Comparison of ENCODE assay signal across 9 mouse cellular contexts in genomic region chr3:22115221-22115620, GRCm38 (mm10). TPM values are rescaled to one million over a fixed set of nuclear protein-coding genes. Genes with fewer than 3 reads are reported as not detected.
A peak's percentile ranks its signal among the peaks of the same experiment; 100 is the strongest.
DNase-seq lines count a peak whose midpoint lies in the region; ATAC-seq and TF ChIP-seq lines count a peak whose summit lies in the region.
"Had no signal": no experiment of that assay in that cellular context is flagged by ENCODE, and none has a peak within 500 bp of the region (broad histone marks: within the 10 kb centered on the region; RNA-seq: fewer than 3 reads in every experiment).

No protein-coding gene starts in this region.

- no peak for TF ChIP-seq CTCF in liver, embryonic 14.5 days (IDR thresholded peaks at IDR 0.05; ENCODE audit: low read depth)

- H3K9ac ChIP-seq in embryonic facial prominence, embryonic 14.5 days (ENCODE audit: low read depth, low read length): no peak overlapping the region
- no peak overlapping the region for H3K9ac ChIP-seq in midbrain, embryonic 11.5 days (ENCODE audit: low read length)
- no peak overlapping the region for H3K9ac ChIP-seq in liver, embryonic 14.5 days (replicated peaks)

- ATAC-seq in embryonic facial prominence, embryonic 14.5 days (ENCODE audit: low read depth): peak; percentile 67; the same call in 1 of the 2 replicates
- peak; percentile 52; the same call in 1 of the 2 replicates for ATAC-seq in midbrain, embryonic 11.5 days (ENCODE audit: low FRiP score)
- ATAC-seq in liver, embryonic 14.5 days (ENCODE audit: insufficient read depth): peak; percentile 59

- no peak overlapping the region for H3K4me3 ChIP-seq in embryonic facial prominence, embryonic 14.5 days (ENCODE audit: low read depth, low read length)
- no peak overlapping the region for H3K4me3 ChIP-seq in embryonic facial prominence, embryonic 10.5 days
- H3K4me3 ChIP-seq in midbrain, embryonic 11.5 days (ENCODE audit: low read depth, low read length): no peak overlapping the region
- no peak overlapping the region for H3K4me3 ChIP-seq in midbrain, embryonic 10.5 days
- H3K4me3 ChIP-seq in liver, embryonic 14.5 days (ENCODE audit: insufficient read depth in 1 of 2, low read depth in 2 of 2, low read length in 2 of 2): no peak overlapping the region

- H3K9me3 ChIP-seq in embryonic facial prominence, embryonic 14.5 days (ENCODE audit: control insufficient read depth, low read length): peaks cover 11% of the 10 kb centered on the region; the same call in 1 of the 2 replicates
- peaks cover 7% of the 10 kb centered on the region; the same call in 1 of the 2 replicates for H3K9me3 ChIP-seq in embryonic facial prominence, embryonic 10.5 days
- H3K9me3 ChIP-seq in midbrain, embryonic 11.5 days (ENCODE audit: control insufficient read depth, low read length): peaks cover 6% of the 10 kb centered on the region; the same call in 1 of the 2 replicates
- H3K9me3 ChIP-seq in midbrain, embryonic 10.5 days (replicated peaks): peaks cover 17% of the 10 kb centered on the region
- no peaks in the 10 kb centered on the region for H3K9me3 ChIP-seq in liver, embryonic 14.5 days (ENCODE audit: control insufficient read depth, low read length)

- H3K36me3 ChIP-seq in embryonic facial prominence, embryonic 14.5 days (ENCODE audit: control insufficient read depth, insufficient read depth, low read length): no peaks in the 10 kb centered on the region
- H3K36me3 ChIP-seq in embryonic facial prominence, embryonic 10.5 days (replicated peaks): peaks cover 3% of the 10 kb centered on the region; the same call in 1 of the 2 replicates
- no peaks in the 10 kb centered on the region for H3K36me3 ChIP-seq in midbrain, embryonic 11.5 days (ENCODE audit: control insufficient read depth, insufficient read depth, low read length)
- peaks cover 20% of the 10 kb centered on the region for H3K36me3 ChIP-seq in midbrain, embryonic 10.5 days
- H3K36me3 ChIP-seq in liver, embryonic 14.5 days (replicated peaks; ENCODE audit: control insufficient read depth, insufficient read depth, low read depth): no peaks in the 10 kb centered on the region

- peak; percentile 40 for DNase-seq in embryonic facial prominence, embryonic 14.5 days (ENCODE audit: low spot score)
- DNase-seq in embryonic facial prominence, embryonic 10.5 days (ENCODE audit: low spot score): no peak
- no peak for DNase-seq in midbrain, embryonic 11.5 days (ENCODE audit: low spot score, missing footprints)
- no peak for DNase-seq in midbrain, embryonic 10.5 days (ENCODE audit: low spot score)
- no peak for DNase-seq in liver, embryonic 14.5 days (ENCODE audit: low read depth in 3 of 3, low spot score in 3 of 3)
- peak; percentile 27 for DNase-seq in thymus, postnatal 25 days
- DNase-seq in adrenal gland, postnatal 4 days (ENCODE audit: low spot score in 2 of 2): no peak
- DNase-seq in ovary, postnatal 10 days (ENCODE audit: low spot score): no peak
- DNase-seq: right cerebral cortex, postnatal 14 days had no signal

- H3K27ac ChIP-seq in embryonic facial prominence, embryonic 14.5 days (replicated peaks; ENCODE audit: low read depth, low read length): no peak overlapping the region
- no peak overlapping the region for H3K27ac ChIP-seq in embryonic facial prominence, embryonic 10.5 days (replicated peaks)
- no peak overlapping the region for H3K27ac ChIP-seq in midbrain, embryonic 11.5 days (ENCODE audit: low read depth, low read length)
- H3K27ac ChIP-seq in midbrain, embryonic 10.5 days (replicated peaks): no peak overlapping the region
- H3K27ac ChIP-seq in liver, embryonic 14.5 days: no peak overlapping the region

- WGBS in embryonic facial prominence, embryonic 14.5 days: 34% methylated on average over 2 of the region's 2 CpGs
- WGBS in embryonic facial prominence, embryonic 10.5 days: 41% methylated on average over 2 of the region's 2 CpGs
- 63% methylated on average over 2 of the region's 2 CpGs for WGBS in midbrain, embryonic 11.5 days
- WGBS in midbrain, embryonic 10.5 days: 51% methylated on average over 2 of the region's 2 CpGs
- WGBS in liver, embryonic 14.5 days (ENCODE audit: insufficient replicate concordance): 24% methylated on average over 2 of the region's 2 CpGs

- no peak for TF ChIP-seq EP300 in liver, embryonic 14.5 days (IDR thresholded peaks at IDR 0.05; ENCODE audit: low read depth)

- H3K4me1 ChIP-seq in embryonic facial prominence, embryonic 14.5 days (ENCODE audit: control insufficient read depth, insufficient read depth, low read length): peaks cover 4% of the 10 kb centered on the region; the same call in 1 of the 2 replicates
- peaks cover 7% of the 10 kb centered on the region for H3K4me1 ChIP-seq in embryonic facial prominence, embryonic 10.5 days
- no peaks in the 10 kb centered on the region for H3K4me1 ChIP-seq in midbrain, embryonic 11.5 days (ENCODE audit: control insufficient read depth, insufficient read depth, low read length)
- peaks cover 3% of the 10 kb centered on the region; the same call in 1 of the 2 replicates for H3K4me1 ChIP-seq in midbrain, embryonic 10.5 days
- H3K4me1 ChIP-seq in liver, embryonic 14.5 days (replicated peaks; ENCODE audit: control insufficient read depth in 2 of 2, insufficient read depth in 2 of 2, low read length in 1 of 2): peaks cover 0 to 12% of the 10 kb centered on the region in 2 experiments; a peak in 2 of 4 replicates

- H3K4me2 ChIP-seq in embryonic facial prominence, embryonic 14.5 days (ENCODE audit: low read depth, low read length): no peak overlapping the region
- no peak overlapping the region for H3K4me2 ChIP-seq in midbrain, embryonic 11.5 days
- H3K4me2 ChIP-seq in liver, embryonic 14.5 days (ENCODE audit: low read depth): no peak overlapping the region

- H3K27me3 ChIP-seq in embryonic facial prominence, embryonic 14.5 days (replicated peaks; ENCODE audit: control insufficient read depth, insufficient read depth, low read length): no peaks in the 10 kb centered on the region
- no peaks in the 10 kb centered on the region for H3K27me3 ChIP-seq in embryonic facial prominence, embryonic 10.5 days (replicated peaks; ENCODE audit: low read depth, poor library complexity, severe bottlenecking)
- H3K27me3 ChIP-seq in midbrain, embryonic 11.5 days (ENCODE audit: control insufficient read depth, insufficient read depth, low read length): no peaks in the 10 kb centered on the region
- H3K27me3 ChIP-seq in midbrain, embryonic 10.5 days (ENCODE audit: low read depth, poor library complexity, severe bottlenecking): no peaks in the 10 kb centered on the region
- no peaks in the 10 kb centered on the region for H3K27me3 ChIP-seq in liver, embryonic 14.5 days (ENCODE audit: control insufficient read depth, insufficient read depth, low read length)

RNA-seq across cellular contexts. Expression of gene Tbl1xr1, which starts 38.8 kb away (rescaled TPM):
- polyA plus RNA-seq in embryonic facial prominence, embryonic 14.5 days (2014; fragmentation: Nextera tagmentation; extraction: Ambion mirVana): 20.8 and 23.2 TPM in 2 replicates
- polyA plus RNA-seq in embryonic facial prominence, embryonic 10.5 days (2016; fragmentation: Nextera tagmentation; extraction: Ambion mirVana): 23.0 and 25.7 TPM in 2 replicates
- polyA plus RNA-seq in midbrain, embryonic 11.5 days (2014; fragmentation: Nextera tagmentation; extraction: Ambion mirVana): 24.2 and 29.2 TPM in 2 replicates
- 20.7 and 22.4 TPM in 2 replicates for polyA plus RNA-seq in midbrain, embryonic 10.5 days (2016; fragmentation: Nextera tagmentation; extraction: Ambion mirVana)
- 2.7 and 6.5 TPM in 2 replicates for polyA plus RNA-seq in liver, embryonic 14.5 days (2012; rRNA removed)
- 3.8 and 6.7 TPM in 2 replicates for polyA plus RNA-seq in liver, embryonic 14.5 days (2014; fragmentation: Nextera tagmentation; extraction: Ambion mirVana)
- total RNA-seq in adrenal gland, postnatal 4 days (2021): 10 to 100 TPM; 73.7 to 99.3 TPM

Comparison
In these comparisons a context has a peak if more than half of its experiments do, and no peak if none do; other contexts are left out.
1. DNase-seq: peak in embryonic facial prominence, embryonic 14.5 days (single experiment) and thymus, postnatal 25 days (single experiment); none in embryonic facial prominence, embryonic 10.5 days (single experiment), midbrain, embryonic 11.5 days (single experiment), midbrain, embryonic 10.5 days (single experiment), liver, embryonic 14.5 days (0 of 3), adrenal gland, postnatal 4 days (0 of 2) and ovary, postnatal 10 days (single experiment).
2. Peak in every context shown above with its lines, with median percentiles within 50 percentile points of each other: ATAC-seq.